8 mouse cellular contexts compared by ENCODE assay signal in genomic region chr10:99262319-99262866, GRCm38 (mm10). TPM values are rescaled to one million over a fixed set of nuclear protein-coding genes. Genes with fewer than 3 reads are reported as not detected.
DNase-seq lines count a peak whose midpoint lies in the region; ATAC-seq and TF ChIP-seq lines count a peak whose summit lies in the region.

No protein-coding gene starts in this region.

- peak; percentile 2 for ATAC-seq in CD4-positive, CD25-positive, alpha-beta regulatory T cell, adult 4 months
- ATAC-seq in limb, embryonic 12.5 days (ENCODE audit: insufficient number of reproducible peaks, insufficient read depth, low FRiP score, low TSS enrichment, low read depth), result peak; percentile 13; the same call in 1 of the 2 replicates
- no peak for ATAC-seq in granulocyte monocyte progenitor cell, adult 5-6 weeks (replicated peaks; ENCODE audit: poor library complexity, severe bottlenecking)

- H3K36me3 ChIP-seq in heart, embryonic 10.5 days, result peaks cover 14% of the 10 kb centered on the region
- H3K36me3 ChIP-seq in forebrain, embryonic 10.5 days (replicated peaks), result peaks cover 28% of the 10 kb centered on the region
- H3K36me3 ChIP-seq in limb, embryonic 12.5 days, result peaks cover 7% of the 10 kb centered on the region

- H3K9ac ChIP-seq in limb, embryonic 12.5 days (replicated peaks), result peak overlapping the region; percentile 98

- under 1% methylated on average over 20 of the region's 20 CpGs for WGBS in heart, embryonic 10.5 days
- under 1% methylated on average over 20 of the region's 20 CpGs for WGBS in forebrain, embryonic 10.5 days
- under 1% methylated on average over 20 of the region's 20 CpGs for WGBS in limb, embryonic 12.5 days
- 0% methylated on average over 20 of the region's 20 CpGs for WGBS in olfactory bulb, adult 2 months

- peak overlapping the region; percentile 98 for H3K27ac ChIP-seq in heart, embryonic 10.5 days
- peak overlapping the region; percentile 98 for H3K27ac ChIP-seq in forebrain, embryonic 10.5 days
- H3K27ac ChIP-seq in limb, embryonic 12.5 days, result peak overlapping the region; percentile 99
- peak overlapping the region; percentile 85 for H3K27ac ChIP-seq in olfactory bulb, adult 2 months (ENCODE audit: insufficient read depth, low read depth, low read length)

- TF ChIP-seq CTCF in olfactory bulb, adult 2 months (IDR thresholded peaks at IDR 0.05; ENCODE audit: insufficient read depth, low read depth, low read length), result no peak

- H3K4me2 ChIP-seq in limb, embryonic 12.5 days, result peak overlapping the region; percentile 88

- no peak for DNase-seq in heart, embryonic 10.5 days (ENCODE audit: low spot score)
- DNase-seq in heart, adult 11 months, result no peak
- no peak for DNase-seq in forebrain, embryonic 10.5 days (ENCODE audit: extremely low spot score, low spot score)
- no peak for DNase-seq in ovary, adult 18-20 months (ENCODE audit: low spot score)

- TF ChIP-seq POLR2A in olfactory bulb, adult 2 months (IDR thresholded peaks at IDR 0.05; ENCODE audit: insufficient read depth, low read depth, low read length), result no peak

- peaks cover 8% of the 10 kb centered on the region for H3K4me1 ChIP-seq in heart, embryonic 10.5 days
- peaks cover 72% of the 10 kb centered on the region for H3K4me1 ChIP-seq in forebrain, embryonic 10.5 days
- H3K4me1 ChIP-seq in limb, embryonic 12.5 days (replicated peaks), result peaks cover 24% of the 10 kb centered on the region
- H3K4me1 ChIP-seq in olfactory bulb, adult 2 months (ENCODE audit: control insufficient read depth, insufficient read depth, low read length), result peaks cover 22% of the 10 kb centered on the region

- H3K9me3 ChIP-seq in heart, embryonic 10.5 days, result no peaks in the 10 kb centered on the region
- H3K9me3 ChIP-seq in forebrain, embryonic 10.5 days, result no peaks in the 10 kb centered on the region
- H3K9me3 ChIP-seq in limb, embryonic 12.5 days, result no peaks in the 10 kb centered on the region

- H3K4me3 ChIP-seq in heart, embryonic 10.5 days, result peak overlapping the region; percentile 93
- H3K4me3 ChIP-seq in forebrain, embryonic 10.5 days, result peak overlapping the region; percentile 77
- peak overlapping the region; percentile 83 for H3K4me3 ChIP-seq in limb, embryonic 12.5 days (replicated peaks)
- peak overlapping the region; percentile 68 for H3K4me3 ChIP-seq in olfactory bulb, adult 2 months (ENCODE audit: insufficient read depth, low read depth, low read length)

- no peaks in the 10 kb centered on the region for H3K27me3 ChIP-seq in heart, embryonic 10.5 days (ENCODE audit: insufficient read depth, poor library complexity, severe bottlenecking)
- peaks cover 29% of the 10 kb centered on the region for H3K27me3 ChIP-seq in forebrain, embryonic 10.5 days (ENCODE audit: poor library complexity, severe bottlenecking)
- no peaks in the 10 kb centered on the region for H3K27me3 ChIP-seq in limb, embryonic 12.5 days

RNA-seq across cellular contexts. Expression of gene Dusp6, which starts 0.6 kb away (rescaled TPM):
- 58.5 and 65.3 TPM in 2 replicates for polyA plus RNA-seq in heart, embryonic 10.5 days (2016; fragmentation: Nextera tagmentation; extraction: Ambion mirVana)
- polyA plus RNA-seq in CD4-positive, CD25-positive, alpha-beta regulatory T cell, adult 4 months (2017; shearing (Covaris generic)), result 10 to 100 TPM; 23.4 to 38.0 TPM
- 97.6 and 116 TPM in 2 replicates for polyA plus RNA-seq in forebrain, embryonic 10.5 days (2016; fragmentation: Nextera tagmentation; extraction: Ambion mirVana)
- 117 and 122 TPM in 2 replicates for polyA plus RNA-seq in limb, embryonic 12.5 days (2016; fragmentation: Nextera tagmentation; extraction: Ambion mirVana)
- polyA plus RNA-seq in olfactory bulb, adult 2 months (2012; ENCODE audit: insufficient read depth, insufficient read length, low replicate concordance, missing spikeins), result not detected in 2 replicates
- 11.6 and 12.2 TPM in 2 replicates for total RNA-seq in granulocyte monocyte progenitor cell, adult 5-6 weeks (2014; fragmentation: Nextera tagmentation)
- 20.0 and 26.9 TPM in 2 replicates for total RNA-seq in granulocyte monocyte progenitor cell, adult 5-6 weeks (2017)
